Mouse (Mus musculus) effector memory CD4-positive, alpha-beta T cell, adult 5 months (primary cell): ENCODE measurements around the gene Stx19. TPM values are rescaled to one million over a fixed set of nuclear protein-coding genes. Genes with fewer than 3 reads are reported as not detected.

Source experiments
- polyA plus RNA-seq: library from polyadenylated mRNA; unstranded; fragments of 100-300 nt; shearing (Covaris generic); gene quantifications from one replicate; pipeline ENCODE4 v1.2.1, GENCODE M21; 2017

Gene Stx19
- 1.3 TPM for polyA plus RNA-seq

GRCm38 (mm10) chr16:62814491-62814890, at the start of gene Stx19:
TSS of gene Stx19 (plus strand) at chr16:62814676.

DNA sequence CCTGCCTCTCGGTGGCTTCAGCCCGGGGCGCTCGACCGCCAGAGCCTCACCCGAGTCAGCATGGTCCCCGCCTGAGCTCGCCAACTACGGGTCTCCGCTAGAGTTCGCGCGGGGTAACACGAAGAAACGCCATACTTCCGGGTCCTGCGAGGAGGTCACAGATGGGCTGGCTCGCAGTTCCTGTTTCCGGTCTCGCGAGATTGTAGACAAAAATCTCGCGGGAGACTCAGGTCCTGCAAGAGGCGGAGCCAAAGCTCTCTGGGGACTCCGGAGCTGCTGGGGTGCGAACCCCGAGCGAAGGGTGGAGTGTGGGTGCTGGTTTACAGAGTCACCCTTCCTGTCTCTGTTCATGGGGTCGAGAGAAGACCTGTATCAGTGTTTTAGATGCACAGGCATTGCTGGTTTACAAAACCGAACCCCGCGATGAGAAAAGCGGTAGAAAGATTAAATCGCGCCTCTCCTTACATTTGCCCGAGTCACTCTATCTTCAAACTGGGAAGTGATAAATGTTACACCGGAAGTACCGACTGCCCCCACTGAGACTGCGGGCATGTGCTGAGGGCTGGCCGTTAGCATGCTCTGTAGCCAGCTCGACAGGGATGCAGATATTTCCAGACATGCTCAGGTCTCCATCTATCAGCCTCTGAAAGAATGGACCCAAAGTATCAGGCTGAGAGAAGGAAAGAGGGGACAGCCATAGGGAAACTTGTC, 27.7 kb upstream of the Stx19 start, which contains the start of gene Nsun3:
Nsun3 (minus strand) TSS at position 198 of the 711 bp plus-strand sequence.

DNA sequence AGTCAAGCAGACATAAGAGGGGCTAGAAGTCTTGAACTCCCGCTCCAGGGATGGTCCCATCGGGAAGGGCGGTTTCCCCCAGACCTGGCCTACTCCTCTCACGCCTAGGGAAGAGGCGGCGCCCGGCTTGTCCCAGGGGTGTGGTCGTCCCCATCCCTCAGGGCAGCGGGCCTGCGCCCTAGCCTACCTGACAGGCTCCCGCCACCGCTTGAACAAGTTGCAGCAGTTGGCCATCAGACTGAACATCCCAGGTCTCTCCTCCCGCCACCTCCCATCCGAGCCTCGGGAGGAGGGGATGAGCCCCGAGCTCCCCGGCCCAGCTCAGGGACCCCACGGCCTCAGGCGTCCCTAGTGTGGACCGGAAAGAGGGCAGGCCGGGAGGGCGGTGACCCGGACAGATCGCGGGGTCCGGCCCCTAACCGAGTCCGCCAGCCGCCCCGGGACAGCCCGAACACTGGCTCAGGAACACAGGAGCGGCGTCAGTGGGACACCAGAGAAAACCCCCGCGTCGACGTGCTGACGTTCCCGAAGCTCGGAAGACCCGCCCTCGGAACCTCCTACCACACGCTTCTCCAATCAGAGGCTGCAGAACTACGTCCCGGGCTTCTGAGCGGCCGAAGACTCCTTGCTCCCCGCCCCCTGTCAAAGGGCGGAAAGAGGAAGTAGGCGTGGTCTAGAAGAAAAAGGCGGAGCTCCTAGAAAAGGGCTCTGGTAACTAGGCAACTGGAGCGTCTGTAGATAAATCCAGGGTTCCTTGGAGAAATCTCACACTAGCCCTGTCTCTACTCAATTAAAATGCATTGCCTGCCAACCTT, 32.2 kb downstream of the Stx19 start, which contains the start of gene Arl13b:
Arl13b (minus strand) TSS at position 543 of the 815 bp plus-strand sequence.

GRCm38 (mm10) chr16:62854191-62855068, 40.0 kb downstream of the Stx19 start, which contains the start of gene Pros1:
TSS of gene Pros1 (plus strand) at chr16:62854307.

Other genes with a start within 250 kb of the Stx19 start
- 11.3 TPM for gene Nsun3, start 27.9 kb upstream of the Stx19 start, polyA plus RNA-seq
- 36.4 TPM for gene Arl13b, start 32.4 kb downstream of the Stx19 start, polyA plus RNA-seq
- gene Pros1, start 39.6 kb downstream of the Stx19 start, polyA plus RNA-seq = 2.0 TPM